Mouse (Mus musculus) adrenal gland, postnatal 14 days (tissue): ENCODE results near the gene Pld3. TPM values are rescaled to one million over a fixed set of nuclear protein-coding genes. Genes with fewer than 3 reads are reported as not detected.
A peak's percentile ranks its signal among the peaks of the same experiment; 100 is the strongest.

Experiments used
- DNase-seq: peaks from one replicate; pipeline ENCODE4 v3.0.0; 2021; ENCODE audit warnings: mixed read lengths
- total RNA-seq: library from RNA; stranded (reverse); gene quantifications from 2 replicates; pipeline ENCODE4 v1.2.3, GENCODE M21; 2021

The Pld3 gene
- total RNA-seq, 1 experiment from 2014 or later = 87.2 TPM

- no peak for DNase-seq
Observed at GRCm38 (mm10) chr7:27569580-27570224, 16.7 kb upstream of the Pld3 start.

GRCm38 (mm10) chr7:27560978-27561377 is 8.0 kb upstream of the Pld3 start:
- DNase-seq = no peak

GRCm38 (mm10) chr7:27560291-27560887 is 7.4 kb upstream of the Pld3 start:
- no peak for DNase-seq

- DNase-seq = no peak
Observed at GRCm38 (mm10) chr7:27552070-27552469, 948 bp downstream of the Pld3 start.

- DNase-seq = no peak
Observed at GRCm38 (mm10) chr7:27549597-27549996, 3.4 kb downstream of the Pld3 start.

- DNase-seq = no peak
Observed at GRCm38 (mm10) chr7:27544675-27545370, 8.2 kb downstream of the Pld3 start.

GRCm38 (mm10) chr7:27543851-27544250 is 9.2 kb downstream of the Pld3 start:
- DNase-seq = no peak

- DNase-seq = no peak
Observed at GRCm38 (mm10) chr7:27543065-27543464, 10.0 kb downstream of the Pld3 start.

- peak; percentile 90 for DNase-seq
Observed at GRCm38 (mm10) chr7:27542392-27543033, 10.5 kb downstream of the Pld3 start.

GRCm38 (mm10) chr7:27541922-27542321 is 11.1 kb downstream of the Pld3 start:
- DNase-seq = no peak

GRCm38 (mm10) chr7:27541431-27541830 is 11.6 kb downstream of the Pld3 start:
- peak; percentile 72 for DNase-seq

GRCm38 (mm10) chr7:27540935-27541334 is 12.1 kb downstream of the Pld3 start:
- DNase-seq = no peak

- DNase-seq = peak; percentile 32
Observed at GRCm38 (mm10) chr7:27540521-27540920, 12.5 kb downstream of the Pld3 start.

GRCm38 (mm10) chr7:27538797-27539196 is 14.2 kb downstream of the Pld3 start:
- no peak for DNase-seq

- no peak for DNase-seq
Observed at GRCm38 (mm10) chr7:27537998-27538397, 15.0 kb downstream of the Pld3 start.

GRCm38 (mm10) chr7:27536618-27537017 is 16.4 kb downstream of the Pld3 start:
- no peak for DNase-seq

- no peak for DNase-seq
Observed at GRCm38 (mm10) chr7:27535386-27535785, 17.6 kb downstream of the Pld3 start.

- no peak for DNase-seq
Observed at GRCm38 (mm10) chr7:27532480-27533050, 20.5 kb downstream of the Pld3 start.

- DNase-seq = no peak
Observed at GRCm38 (mm10) chr7:27531707-27532106, 21.3 kb downstream of the Pld3 start.

GRCm38 (mm10) chr7:27530937-27531336 is 22.1 kb downstream of the Pld3 start:
- DNase-seq = no peak

- DNase-seq = no peak
Observed at GRCm38 (mm10) chr7:27529070-27529469, 23.9 kb downstream of the Pld3 start.

- DNase-seq = peak; percentile 85
Observed at GRCm38 (mm10) chr7:27526039-27526827, 26.8 kb downstream of the Pld3 start.
